Mouse (Mus musculus) embryonic facial prominence, embryonic 11.5 days (tissue): ENCODE data around the gene Nek9. TPM values are rescaled to one million over a fixed set of nuclear protein-coding genes. Genes with fewer than 3 reads are reported as not detected.

ENCODE experiments used
- ATAC-seq: fragments of 200-750 bp; cut with Nextera tagmentation; replicated peaks from 2 replicates; pipeline ENCODE4 v1.8.0; 2017; ENCODE audit warnings: low read depth; ENCODE audit not compliant: insufficient number of reproducible peaks, low FRiP score, low TSS enrichment
- DNase-seq: peaks from one replicate; pipeline ENCODE4 v3.0.0-alpha.2; 2015; ENCODE audit warnings: low spot score
- H3K27ac ChIP-seq: fragments of 300-500 bp; sonication (generic); replicated peaks from 2 replicates; pipeline ENCODE4 v1.5.1; 2014; ENCODE audit warnings: mild to moderate bottlenecking, low read depth, low read length, control low read depth
- H3K27me3 ChIP-seq: fragments of 300-500 bp; sonication (generic); 2 replicates; pipeline ENCODE4 v1.6.1; 2014; ENCODE audit warnings: mild to moderate bottlenecking, low read length, moderate library complexity, mixed read lengths; ENCODE audit not compliant: control insufficient read depth, insufficient read depth
- H3K36me3 ChIP-seq: fragments of 300-500 bp; sonication (generic); replicated peaks from 2 replicates; pipeline ENCODE4 v1.6.1; 2014; ENCODE audit warnings: low read depth, mild to moderate bottlenecking, low read length, moderate library complexity, mixed read lengths; ENCODE audit not compliant: control insufficient read depth, insufficient read depth
- H3K4me1 ChIP-seq: fragments of 300-500 bp; sonication (generic); 2 replicates; pipeline ENCODE4 v1.6.1; 2014; ENCODE audit warnings: low read length, mixed read lengths; ENCODE audit not compliant: control insufficient read depth, insufficient read depth
- H3K4me2 ChIP-seq: fragments of 300-500 bp; sonication (generic); 2 replicates; pipeline ENCODE4 v1.6.1; 2014; ENCODE audit warnings: low read depth, mild to moderate bottlenecking, control low read depth, low read length, moderate library complexity
- H3K4me3 ChIP-seq: fragments of 300-500 bp; sonication (generic); 2 replicates; pipeline ENCODE4 v1.5.1; 2014; ENCODE audit warnings: low read depth, low read length, control low read depth
- H3K9ac ChIP-seq: fragments of 300-500 bp; sonication (generic); replicated peaks from 2 replicates; pipeline ENCODE4 v1.6.1; 2014; ENCODE audit warnings: mild to moderate bottlenecking, control low read depth, low read length
- H3K9me3 ChIP-seq: fragments of 300-500 bp; sonication (generic); replicated peaks from 2 replicates; pipeline ENCODE4 v1.6.1; 2016; ENCODE audit warnings: mild to moderate bottlenecking, low read length, inconsistent platforms, mixed read lengths; ENCODE audit not compliant: control insufficient read depth
- WGBS: fragments of 180-500 bp; shearing (Covaris S2); extraction: QIAGEN DNeasy Blood & Tissue Kit; methylation state at CpG from one replicate; pipeline ENCODE4 v1.1.7; 2014; 5-methylcytosine and 5-hydroxymethylcytosine counted together
- polyA plus RNA-seq: library from polyadenylated mRNA; unstranded; fragments of >200 nt; fragmentation: Nextera tagmentation; extraction: Ambion mirVana; gene quantifications from 2 replicates; pipeline ENCODE4 v1.2.1, GENCODE M21; 2014

Gene Nek9
- polyA plus RNA-seq, 1 experiment from 2014 or later: 15.2 TPM

GRCm38 (mm10) chr12:85374561-85375272, 35.6 kb upstream of the Nek9 start, which contains the start of gene Tmed10:
Gene Tmed10 (minus strand): TSS chr12:85374847.
- Histone ChIP-seq H3K4me1 (no peaks in the 10 kb centered on the region), H3K4me3 (peak within 1 kb of the TSS; percentile 92), H3K4me2 (peak within 1 kb of the TSS; percentile 60), H3K9ac (peak within 1 kb of the TSS; percentile 92), H3K9me3 (no peaks in the 10 kb centered on the region), H3K36me3 (no peaks in the 10 kb centered on the region), H3K27ac (peak within 1 kb of the TSS; percentile 67; the same call in 1 of the 2 replicates), H3K27me3 (no peaks in the 10 kb centered on the region)
- WGBS: under 1% methylated on average over 37 of the region's 37 CpGs
- peak; percentile 90 for ATAC-seq
- peak; percentile 97 for DNase-seq

- Histone ChIP-seq H3K9ac (peak overlapping the region; percentile 92), H3K36me3 (no peaks in the 10 kb centered on the region), H3K4me2 (peak overlapping the region; percentile 60), H3K4me3 (peak overlapping the region; percentile 92), H3K9me3 (no peaks in the 10 kb centered on the region), H3K27me3 (no peaks in the 10 kb centered on the region), H3K4me1 (no peaks in the 10 kb centered on the region), H3K27ac (peak overlapping the region; percentile 67; the same call in 1 of the 2 replicates)
- WGBS: 1% methylated on average over 41 of the region's 53 CpGs
- DNase-seq (peak; percentile 65), ATAC-seq (peak; percentile 73)
Measured at GRCm38 (mm10) chr12:85373591-85374560, 34.7 kb upstream of the Nek9 start.

GRCm38 (mm10) chr12:85372068-85372665, 33.0 kb upstream of the Nek9 start:
- Histone ChIP-seq H3K4me3 (no peak overlapping the region), H3K4me2 (no peak overlapping the region; the same call in 1 of the 2 replicates), H3K27ac (no peak overlapping the region)

GRCm38 (mm10) chr12:85368441-85369063, 29.4 kb upstream of the Nek9 start:
- Histone ChIP-seq H3K27me3 (no peaks in the 10 kb centered on the region), H3K27ac (no peak overlapping the region), H3K9me3 (no peaks in the 10 kb centered on the region), H3K9ac (no peak overlapping the region), H3K4me1 (no peaks in the 10 kb centered on the region; the same call in 1 of the 2 replicates), H3K4me3 (no peak overlapping the region), H3K4me2 (no peak overlapping the region), H3K36me3 (no peaks in the 10 kb centered on the region)
- WGBS: 83% methylated on average over 6 of the region's 6 CpGs
- no peak for ATAC-seq
- no peak for DNase-seq

More at GRCm38 (mm10) chr12:85372068-85372665, 33.0 kb upstream of the Nek9 start:
- H3K9ac ChIP-seq: 0 out of 2 replicates have a peak overlapping the region, but pooled peaks have one; percentile 2
- no peak for ATAC-seq
- H3K9me3 ChIP-seq: no peaks in the 10 kb centered on the region
- no peaks in the 10 kb centered on the region for H3K36me3 ChIP-seq
- 81% methylated on average over 8 of the region's 8 CpGs for WGBS
- H3K4me1 ChIP-seq: no peaks in the 10 kb centered on the region; the same call in 1 of the 2 replicates
- no peaks in the 10 kb centered on the region for H3K27me3 ChIP-seq
- DNase-seq: no peak

GRCm38 (mm10) chr12:85366271-85366670, 27.1 kb upstream of the Nek9 start:
- Histone ChIP-seq H3K4me3 (no peak overlapping the region), H3K9ac (no peak overlapping the region), H3K4me1 (no peaks in the 10 kb centered on the region; the same call in 1 of the 2 replicates), H3K36me3 (no peaks in the 10 kb centered on the region), H3K27ac (no peak overlapping the region), H3K9me3 (no peaks in the 10 kb centered on the region), H3K4me2 (no peak overlapping the region), H3K27me3 (no peaks in the 10 kb centered on the region)
- ATAC-seq (no peak), DNase-seq (no peak)
- 79% methylated on average over 3 of the region's 3 CpGs for WGBS

GRCm38 (mm10) chr12:85362510-85362909, 23.3 kb upstream of the Nek9 start:
- no peaks in the 10 kb centered on the region for H3K36me3 ChIP-seq
- WGBS: 84% methylated on average over 4 of the region's 4 CpGs
- ATAC-seq: no peak
- H3K27me3 ChIP-seq: no peaks in the 10 kb centered on the region
- no peak overlapping the region for H3K27ac ChIP-seq
- DNase-seq: no peak
- H3K4me2 ChIP-seq: no peak overlapping the region
- H3K4me1 ChIP-seq: no peaks in the 10 kb centered on the region
- no peaks in the 10 kb centered on the region for H3K9me3 ChIP-seq
- no peak overlapping the region for H3K4me3 ChIP-seq
- no peak overlapping the region for H3K9ac ChIP-seq

- Histone ChIP-seq H3K27me3 (no peaks in the 10 kb centered on the region), H3K9me3 (no peaks in the 10 kb centered on the region), H3K4me1 (no peaks in the 10 kb centered on the region), H3K36me3 (no peaks in the 10 kb centered on the region), H3K4me3 (no peak overlapping the region), H3K9ac (no peak overlapping the region), H3K4me2 (no peak overlapping the region), H3K27ac (no peak overlapping the region)
- no peak for ATAC-seq
- no peak for DNase-seq
Measured at GRCm38 (mm10) chr12:85361580-85361979, 22.4 kb upstream of the Nek9 start.
